Mouse (Mus musculus) kidney, adult 18-20 months (tissue): Measurements from ENCODE around the gene Rab40c.
A peak's percentile ranks its signal among the peaks of the same experiment; 100 is the strongest.
"Not testable (repeated sequence)": the region's sequence is repeated elsewhere in the genome, so short reads cannot be mapped to it uniquely, and the experiment has no call there.

Experiments
- DNase-seq: peaks from one replicate; pipeline ENCODE4 v3.0.0; 2021

Gene Rab40c

GRCm38 (mm10) chr17:25873405-25874147 is 46.0 kb downstream of the Rab40c start:
- no peak for DNase-seq

- DNase-seq = no peak
Measured at GRCm38 (mm10) chr17:25872676-25873075, 46.9 kb downstream of the Rab40c start.

- DNase-seq = not testable (repeated sequence)
Measured at GRCm38 (mm10) chr17:25871566-25871965, 48.0 kb downstream of the Rab40c start.

- no peak for DNase-seq
Measured at GRCm38 (mm10) chr17:25869954-25870353, 49.6 kb downstream of the Rab40c start.

GRCm38 (mm10) chr17:25869498-25869897 is 50.0 kb downstream of the Rab40c start:
- no peak for DNase-seq

- DNase-seq = peak; percentile 90
Measured at GRCm38 (mm10) chr17:25868601-25869191, 50.8 kb downstream of the Rab40c start, which contains the start of gene Mcrip2. TSS of gene Mcrip2 (minus strand) at chr17:25868764.

GRCm38 (mm10) chr17:25867836-25868600 is 51.5 kb downstream of the Rab40c start:
- peak; percentile 83 for DNase-seq

GRCm38 (mm10) chr17:25867509-25867835 is 52.1 kb downstream of the Rab40c start:
- no peak for DNase-seq

- DNase-seq = no peak
Measured at GRCm38 (mm10) chr17:25866172-25866571, 53.4 kb downstream of the Rab40c start.

- no peak for DNase-seq
Measured at GRCm38 (mm10) chr17:25865288-25865687, 54.2 kb downstream of the Rab40c start.

- DNase-seq = peak; percentile 46
Measured at GRCm38 (mm10) chr17:25864311-25864710, 55.2 kb downstream of the Rab40c start.

- peak; percentile 52 for DNase-seq
Measured at GRCm38 (mm10) chr17:25863681-25864080, 55.8 kb downstream of the Rab40c start.

- DNase-seq = no peak
Measured at GRCm38 (mm10) chr17:25861704-25862612, 57.6 kb downstream of the Rab40c start.

- DNase-seq = peak; percentile 91
Measured at GRCm38 (mm10) chr17:25860832-25861703, 58.5 kb downstream of the Rab40c start, which contains the start of gene Wdr90. TSS of gene Wdr90 (minus strand) at chr17:25861501.

- DNase-seq = no peak
Measured at GRCm38 (mm10) chr17:25860229-25860628, 59.3 kb downstream of the Rab40c start.

- DNase-seq = peak; percentile 95
Measured at GRCm38 (mm10) chr17:25844396-25844901, 75.1 kb downstream of the Rab40c start, which contains the start of gene Rhot2. TSS of gene Rhot2 (minus strand) at chr17:25844851.

- DNase-seq = no peak
Measured at GRCm38 (mm10) chr17:25843636-25844395, 75.7 kb downstream of the Rab40c start.

- no peak for DNase-seq
Measured at GRCm38 (mm10) chr17:25843122-25843521, 76.4 kb downstream of the Rab40c start.

GRCm38 (mm10) chr17:25842509-25842908 is 77.0 kb downstream of the Rab40c start:
- no peak for DNase-seq

- no peak for DNase-seq
Measured at GRCm38 (mm10) chr17:25841117-25841880, 78.2 kb downstream of the Rab40c start, which contains the start of gene Gm20683. TSS of gene Gm20683 (minus strand) at chr17:25841763.
